Mouse (Mus musculus) kidney, adult 2 months (tissue): Measurements from ENCODE around the gene Hoxc12. TPM values are rescaled to one million over a fixed set of nuclear protein-coding genes. Genes with fewer than 3 reads are reported as not detected.

Experiments
- DNase-seq: peaks from one replicate; pipeline ENCODE4 v3.0.0; 2021
- H3K27ac ChIP-seq: fragments of 200-500 bp; 2 replicates; pipeline ENCODE4 v1.5.1; 2012; ENCODE audit warnings: low read depth, low read length, control low read depth, inconsistent platforms; ENCODE audit not compliant: insufficient read depth
- H3K27me3 ChIP-seq: fragments of 200-500 bp; replicated peaks from 2 replicates; pipeline ENCODE4 v1.6.1; 2012; ENCODE audit warnings: mild to moderate bottlenecking, moderate library complexity, low read length, inconsistent platforms; ENCODE audit not compliant: control insufficient read depth, insufficient read depth
- H3K36me3 ChIP-seq: fragments of 200-500 bp; 2 replicates; pipeline ENCODE4 v1.6.1; 2012; ENCODE audit warnings: mild to moderate bottlenecking, moderate library complexity, low read length, inconsistent platforms; ENCODE audit not compliant: control insufficient read depth, insufficient read depth
- H3K4me1 ChIP-seq: fragments of 200-500 bp; 2 replicates; pipeline ENCODE4 v1.6.1; 2011; ENCODE audit warnings: low read length; ENCODE audit not compliant: control insufficient read depth, insufficient read depth
- H3K4me3 ChIP-seq: fragments of 200-500 bp; 2 replicates; pipeline ENCODE4 v1.5.1; 2011; ENCODE audit warnings: mild to moderate bottlenecking, low read depth, low read length, control low read depth; ENCODE audit not compliant: insufficient read depth
- CTCF ChIP-seq: fragments of 200-500 bp; conservative IDR thresholded peaks from 2 replicates; pipeline ENCODE4 v1.5.1; 2011; ENCODE audit warnings: low read depth, mild to moderate bottlenecking, control low read depth, low read length, moderate library complexity, mixed read lengths; ENCODE audit not compliant: insufficient read depth, insufficient read length
- POLR2A ChIP-seq: fragments of 200-500 bp; IDR thresholded peaks from one replicate; pipeline ENCODE4 v1.6.1; 2011; ENCODE audit warnings: low read depth, low read length, control low read depth
- WGBS: fragments of 180-500 bp; shearing (Covaris S2); methylation state at CpG from one replicate; pipeline ENCODE4 v1.1.7; 2018; 5-methylcytosine and 5-hydroxymethylcytosine counted together
- polyA plus RNA-seq: library from polyadenylated mRNA; depleted of rRNA; stranded (reverse); fragments of >200 nt; gene quantifications from 2 replicates; pipeline ENCODE4 v1.2.3, GENCODE M21; 2012

Hoxc12 gene
- polyA plus RNA-seq, 1 experiment: not detected

DNA sequence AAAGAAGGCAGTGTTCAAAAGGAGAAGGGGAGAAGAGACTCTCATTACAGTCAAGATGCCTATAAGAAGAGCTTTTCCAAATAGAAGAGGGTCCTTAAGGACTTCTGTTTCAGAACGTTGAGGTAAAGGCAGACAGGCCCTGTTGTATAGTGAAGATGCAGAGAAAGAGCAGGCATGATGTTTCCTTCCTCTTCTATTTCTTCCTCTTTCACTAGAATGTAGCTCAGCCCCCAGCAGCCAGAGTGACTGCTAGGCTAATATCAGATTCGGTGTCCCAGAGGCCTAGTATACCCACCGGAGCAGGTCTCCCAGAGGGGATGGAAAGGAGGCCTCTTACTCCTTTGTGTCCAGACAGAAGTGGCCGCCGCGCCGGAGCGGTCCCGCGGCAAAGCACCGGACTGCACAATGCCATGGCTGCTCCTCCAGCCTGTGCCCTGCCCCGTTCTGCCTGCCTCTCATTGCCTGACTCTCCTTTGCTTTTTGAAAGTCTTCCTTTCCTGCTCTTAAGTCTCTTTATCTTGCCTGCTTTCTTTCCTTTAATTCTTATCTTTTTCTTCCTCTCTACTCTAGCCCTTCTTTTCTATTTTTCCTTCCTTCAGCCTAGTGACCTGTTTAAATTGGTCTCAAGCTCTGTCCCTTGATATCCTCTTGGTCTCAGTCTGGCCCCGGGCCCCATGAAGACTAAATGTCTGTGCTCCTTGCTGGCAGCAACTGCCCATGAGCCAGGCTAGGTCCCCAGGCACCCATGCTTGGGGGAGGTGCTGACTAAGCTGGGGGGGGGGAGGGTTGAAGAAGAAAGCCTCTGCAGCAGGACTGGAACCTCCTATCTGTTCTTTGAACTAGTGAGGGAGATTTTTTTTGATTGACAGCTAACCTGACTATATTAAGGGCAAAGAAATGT lies 42.3 kb downstream of the Hoxc12 start:
- DNase-seq: no peak
- 26% methylated on average over 13 of the region's 13 CpGs for WGBS
- Histone ChIP-seq H3K4me1 (peaks cover 11% of the 10 kb centered on the region), H3K27ac (peak overlapping the region; percentile 64), H3K27me3 (no peaks in the 10 kb centered on the region), H3K36me3 (no peaks in the 10 kb centered on the region), H3K4me3 (peak overlapping the region; percentile 34)
- no peak for TF ChIP-seq CTCF
- no peak for TF ChIP-seq POLR2A

DNA sequence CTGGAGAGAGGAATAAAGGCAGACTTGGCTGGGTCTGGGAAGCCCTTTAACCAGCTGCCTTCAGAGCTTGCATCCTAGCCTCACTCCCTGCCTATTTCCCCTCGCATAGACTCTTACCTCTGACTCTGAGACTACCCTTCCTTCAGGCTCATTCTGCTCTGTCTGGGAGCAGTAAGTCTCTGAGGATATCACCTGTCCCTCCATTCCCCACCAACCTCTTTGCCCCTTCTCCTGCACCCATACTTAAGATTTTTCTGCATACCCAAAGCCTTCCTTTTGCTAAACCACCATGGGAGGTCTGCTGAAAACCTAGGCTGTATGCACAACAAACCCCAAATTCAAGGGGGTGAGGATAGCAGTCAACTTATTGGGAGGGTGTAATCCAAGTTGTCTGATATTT lies 43.4 kb downstream of the Hoxc12 start:
- H3K4me3 ChIP-seq: no peak overlapping the region

DNA sequence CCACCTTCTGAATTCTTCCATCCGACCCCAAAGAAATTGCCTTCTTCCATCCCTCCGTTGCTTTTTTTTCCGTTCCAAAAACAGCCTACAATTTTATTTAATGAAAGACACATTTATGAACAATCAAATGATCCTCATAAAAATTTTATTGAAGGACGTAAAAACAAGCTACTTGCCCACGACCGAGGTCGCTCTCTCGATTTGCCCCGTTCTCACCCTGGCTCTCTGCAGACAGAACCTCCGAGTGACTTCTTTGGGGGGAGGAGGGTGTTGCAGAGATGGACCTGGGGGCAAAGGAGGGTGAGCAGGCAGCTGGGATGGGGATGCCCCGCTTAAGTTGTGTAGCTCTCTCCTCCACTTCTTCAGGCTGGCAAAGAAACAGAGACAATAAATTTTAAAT lies 43.8 kb downstream of the Hoxc12 start:
- WGBS: 36% methylated on average over 11 of the region's 11 CpGs
- Histone ChIP-seq H3K4me3 (peak overlapping the region; percentile 84), H3K36me3 (no peaks in the 10 kb centered on the region), H3K27me3 (no peaks in the 10 kb centered on the region), H3K4me1 (peaks cover 11% of the 10 kb centered on the region), H3K27ac (peak overlapping the region; percentile 47; the same call in 1 of the 2 replicates)
- DNase-seq: no peak
- TF ChIP-seq CTCF (no peak), POLR2A (no peak)

More for the DNA sequence above, 43.4 kb downstream of the Hoxc12 start:
- no peaks in the 10 kb centered on the region for H3K27me3 ChIP-seq
- H3K4me1 ChIP-seq: peaks cover 11% of the 10 kb centered on the region
- H3K36me3 ChIP-seq: no peaks in the 10 kb centered on the region
- H3K27ac ChIP-seq: peak overlapping the region; percentile 47; the same call in 1 of the 2 replicates
- TF ChIP-seq CTCF (no peak), POLR2A (no peak)
- whole genome bisulfite sequencing: 33% methylated on average over 1 of the region's 1 CpGs
- no peak for DNase-seq

DNA sequence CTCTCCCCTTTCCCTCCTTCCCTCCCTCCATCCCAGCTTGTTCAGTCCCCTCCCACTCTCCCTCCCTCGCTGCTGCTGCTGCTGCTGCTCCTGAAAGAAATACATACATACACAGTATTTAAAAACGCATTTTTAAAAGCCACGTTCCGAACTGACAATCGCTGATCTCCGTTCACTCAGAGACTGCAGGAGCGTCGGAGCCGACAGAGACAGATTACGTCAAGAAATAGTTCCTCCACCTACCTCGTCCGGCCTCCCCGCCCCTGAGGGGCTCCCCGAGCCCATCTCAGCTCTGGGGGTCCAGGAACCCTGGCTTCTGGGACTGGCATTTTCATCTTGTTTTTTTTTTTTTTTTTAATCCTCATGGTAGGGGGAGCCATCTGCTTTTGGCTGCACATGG lies 44.4 kb downstream of the Hoxc12 start:
- Histone ChIP-seq H3K36me3 (no peaks in the 10 kb centered on the region), H3K27ac (peak overlapping the region; percentile 42; the same call in 1 of the 2 replicates), H3K4me3 (peak overlapping the region; percentile 84), H3K27me3 (no peaks in the 10 kb centered on the region), H3K4me1 (peaks cover 11% of the 10 kb centered on the region)
- no peak for DNase-seq
- TF ChIP-seq CTCF (no peak), POLR2A (no peak)
- 5% methylated on average over 14 of the region's 14 CpGs for WGBS

DNA sequence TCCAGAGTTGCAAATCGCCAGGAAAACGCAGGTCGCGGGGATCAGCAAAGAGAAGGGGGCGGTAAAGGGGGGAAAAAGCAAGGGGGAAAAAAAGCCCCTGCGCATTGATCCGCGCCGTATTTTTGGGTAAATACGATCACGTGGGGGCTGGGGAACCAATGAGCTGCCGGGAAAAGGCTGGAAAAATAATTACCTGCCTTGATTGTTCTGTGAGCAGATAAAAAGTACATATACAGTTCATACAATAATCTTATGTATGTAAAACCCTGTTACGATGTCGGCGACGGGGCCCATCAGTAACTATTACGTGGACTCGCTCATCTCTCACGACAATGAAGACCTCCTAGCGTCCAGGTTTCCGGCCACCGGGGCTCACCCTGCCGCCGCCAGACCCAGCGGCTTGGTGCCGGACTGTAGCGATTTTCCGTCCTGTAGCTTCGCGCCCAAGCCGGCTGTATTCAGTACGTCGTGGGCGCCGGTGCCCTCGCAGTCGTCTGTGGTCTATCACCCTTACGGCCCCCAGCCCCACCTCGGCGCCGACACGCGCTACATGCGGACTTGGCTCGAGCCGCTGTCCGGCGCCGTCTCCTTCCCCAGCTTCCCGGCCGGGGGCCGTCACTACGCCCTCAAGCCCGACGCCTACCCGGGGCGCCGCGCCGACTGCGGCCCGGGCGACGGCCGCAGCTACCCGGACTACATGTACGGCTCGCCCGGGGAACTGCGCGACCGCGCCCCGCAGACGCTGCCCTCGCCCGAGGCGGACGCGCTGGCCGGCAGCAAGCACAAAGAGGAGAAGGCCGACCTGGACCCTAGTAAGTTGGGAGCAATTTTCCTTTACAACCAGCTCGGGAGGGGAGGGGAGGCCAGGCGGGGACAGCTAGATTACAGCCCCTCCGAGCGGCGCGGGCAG lies 45.1 kb downstream of the Hoxc12 start:
- peak overlapping the region; percentile 66 for H3K27ac ChIP-seq
- peak; percentile 72 for DNase-seq
- peaks cover 11% of the 10 kb centered on the region for H3K4me1 ChIP-seq
- no peak for TF ChIP-seq CTCF
- TF ChIP-seq POLR2A: no peak
- H3K4me3 ChIP-seq: peak overlapping the region; percentile 84
- WGBS: 2% methylated on average over 88 of the region's 88 CpGs
- H3K36me3 ChIP-seq: no peaks in the 10 kb centered on the region
- no peaks in the 10 kb centered on the region for H3K27me3 ChIP-seq

DNA sequence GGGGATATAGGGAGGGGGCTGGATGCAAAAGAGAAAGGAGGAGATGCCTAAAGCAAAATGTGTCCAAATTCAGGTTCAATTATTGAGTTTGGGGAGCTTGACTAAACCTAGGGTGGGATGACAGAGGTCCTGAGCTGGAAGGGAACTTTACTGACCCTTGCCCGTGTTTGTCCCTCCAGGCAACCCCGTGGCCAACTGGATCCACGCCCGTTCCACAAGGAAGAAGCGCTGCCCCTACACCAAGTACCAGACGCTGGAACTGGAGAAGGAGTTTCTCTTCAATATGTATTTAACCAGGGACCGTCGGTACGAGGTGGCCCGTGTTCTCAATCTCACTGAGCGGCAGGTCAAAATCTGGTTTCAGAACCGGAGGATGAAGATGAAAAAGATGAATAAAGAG lies 47.2 kb downstream of the Hoxc12 start:
- Histone ChIP-seq H3K4me1 (peaks cover 4% of the 10 kb centered on the region; the same call in 1 of the 2 replicates), H3K27ac (0 out of 2 replicates have a peak overlapping the region, but pooled peaks have one; percentile 3), H3K36me3 (no peaks in the 10 kb centered on the region), H3K27me3 (no peaks in the 10 kb centered on the region), H3K4me3 (no peak overlapping the region)
- no peak for TF ChIP-seq CTCF
- no peak for TF ChIP-seq POLR2A
- WGBS: 48% methylated on average over 12 of the region's 12 CpGs
- DNase-seq: no peak

DNA sequence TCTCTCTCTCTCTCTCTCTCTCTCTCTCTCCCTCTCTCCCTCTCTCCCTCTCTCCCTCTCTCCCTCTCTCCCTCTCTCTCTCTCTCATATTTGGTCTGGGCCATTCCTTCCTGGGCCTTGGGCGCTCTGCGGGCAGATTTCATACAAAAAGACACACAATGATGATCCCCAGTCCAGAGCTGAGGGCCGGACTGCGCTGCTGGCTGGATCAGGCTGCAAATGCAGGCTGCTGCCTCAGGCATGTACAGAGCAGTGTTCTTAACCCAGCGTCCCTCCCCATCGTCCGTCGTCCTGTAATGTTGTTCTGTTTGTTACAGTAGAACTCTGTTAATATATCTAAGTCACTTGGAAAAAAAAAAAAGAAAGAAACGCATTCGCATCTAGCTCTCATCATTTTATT lies 48.0 kb downstream of the Hoxc12 start:
- Histone ChIP-seq H3K36me3 (no peaks in the 10 kb centered on the region), H3K27ac (no peak overlapping the region), H3K27me3 (no peaks in the 10 kb centered on the region), H3K4me3 (no peak overlapping the region), H3K4me1 (peaks cover 2% of the 10 kb centered on the region; the same call in 1 of the 2 replicates)
- DNase-seq: no peak
- WGBS: 42% methylated on average over 10 of the region's 10 CpGs
- TF ChIP-seq CTCF: no peak
- TF ChIP-seq POLR2A: no peak
